Mouse (Mus musculus) neutrophil, adult 83 days (primary cell): ENCODE results near the gene 9430097D07Rik. TPM values are rescaled to one million over a fixed set of nuclear protein-coding genes. Genes with fewer than 3 reads are reported as not detected.

ENCODE experiments used
- total RNA-seq, 2 experiments: library from RNA; stranded (reverse); gene quantifications; one replicate each; pipeline ENCODE4 v1.2.4; 2023

9430097D07Rik gene
- total RNA-seq = not detected

GRCm38 (mm10) chr2:32575586-32576160, at the start of gene 9430097D07Rik:
TSS of gene 9430097D07Rik (minus strand) at chr2:32575684.

DNA sequence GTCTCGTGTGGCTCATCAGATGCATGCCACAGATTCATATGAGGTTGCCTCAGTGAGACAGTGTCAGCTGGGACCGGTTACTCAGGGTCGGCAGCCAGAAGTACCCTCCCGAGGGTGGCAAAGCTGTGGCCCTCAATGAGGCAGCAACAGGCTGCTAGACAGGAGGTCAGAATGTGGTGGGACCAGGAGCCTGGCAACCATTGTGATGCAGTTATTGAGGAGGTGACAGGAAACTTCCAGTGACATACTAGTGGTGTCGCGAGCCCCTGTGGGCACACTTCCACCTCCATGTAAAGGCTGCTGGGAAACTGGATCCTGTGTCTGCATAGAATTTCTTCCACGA, 46.0 kb upstream of the 9430097D07Rik start, which contains the start of gene Ak1:
Ak1 (plus strand) TSS at position 242 of the 343 bp plus-strand sequence.

GRCm38 (mm10) chr2:32599409-32599808, 23.9 kb upstream of the 9430097D07Rik start, which contains the start of gene St6galnac6:
TSS of gene St6galnac6 (plus strand) at chr2:32599709.

DNA sequence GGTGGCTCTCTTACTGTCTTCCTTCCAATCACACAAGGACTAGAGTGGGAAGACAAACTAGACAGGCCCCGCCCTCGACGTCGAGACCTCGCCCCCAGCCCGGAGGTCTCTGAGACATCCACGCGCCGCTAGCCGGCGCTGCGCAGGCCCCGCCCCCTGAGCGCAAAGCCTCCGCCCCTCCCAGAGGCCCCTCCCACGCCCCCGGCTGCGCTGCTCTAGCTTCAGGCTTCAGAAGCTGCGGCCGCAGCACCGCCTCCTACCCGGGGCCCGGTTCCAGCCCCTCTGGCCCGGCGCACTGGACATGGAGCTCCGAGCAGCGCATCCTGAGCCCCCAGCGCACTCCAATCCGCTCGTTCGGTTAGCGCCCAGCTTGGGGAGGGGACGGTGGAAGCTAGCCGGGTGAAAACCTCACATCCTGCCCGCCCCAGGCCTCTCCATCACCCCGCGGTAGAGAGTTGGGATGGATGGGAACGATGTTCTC, 11.4 kb upstream of the 9430097D07Rik start, which contains the start of gene St6galnac4:
St6galnac4 (plus strand) TSS at position 225 of the 481 bp plus-strand sequence.

GRCm38 (mm10) chr2:32574497-32574896, 987 bp downstream of the 9430097D07Rik start, which contains the start of gene Pip5kl1:
TSS of gene Pip5kl1 (plus strand) at chr2:32574797.

DNA sequence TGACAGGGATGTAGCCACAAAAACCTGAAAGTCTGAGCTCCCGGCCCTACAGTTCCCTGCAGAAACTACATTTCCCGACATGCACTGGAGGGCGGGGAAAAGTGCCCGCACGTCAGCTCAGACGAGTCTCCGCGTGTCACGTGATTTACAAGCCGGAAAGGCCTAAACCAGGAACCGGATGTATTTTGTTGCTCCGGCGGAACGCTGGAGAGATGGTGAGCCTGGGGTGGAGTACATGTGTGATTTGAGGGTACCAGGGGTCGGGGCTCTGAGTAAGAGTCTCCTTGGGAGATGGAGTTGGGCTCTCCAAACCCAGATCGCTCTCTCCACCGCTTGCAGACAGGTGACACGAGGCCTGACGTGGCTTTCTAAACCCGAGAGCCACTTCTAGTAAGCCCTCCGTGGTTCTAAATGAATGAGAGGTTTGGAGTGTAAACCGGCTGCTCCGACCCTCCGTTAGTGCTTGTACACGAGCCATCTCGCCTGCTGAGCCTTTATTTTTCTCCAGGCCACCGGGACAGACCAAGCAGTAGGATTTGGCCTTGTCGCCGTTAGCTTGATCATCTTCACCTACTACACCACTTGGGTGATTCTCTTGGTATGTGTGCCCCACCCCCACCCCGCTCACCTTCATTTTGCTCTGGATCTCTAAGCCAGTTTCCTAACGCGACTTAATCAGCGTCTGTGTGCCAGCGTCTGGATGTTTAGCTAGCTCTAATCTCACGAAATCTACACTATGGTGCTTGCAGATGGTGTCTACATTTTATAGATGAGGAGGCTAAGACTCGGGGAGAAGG, 4.6 kb downstream of the 9430097D07Rik start, which contains the start of gene Dpm2:
Dpm2 (plus strand) TSS at position 161 of the 797 bp plus-strand sequence.

DNA sequence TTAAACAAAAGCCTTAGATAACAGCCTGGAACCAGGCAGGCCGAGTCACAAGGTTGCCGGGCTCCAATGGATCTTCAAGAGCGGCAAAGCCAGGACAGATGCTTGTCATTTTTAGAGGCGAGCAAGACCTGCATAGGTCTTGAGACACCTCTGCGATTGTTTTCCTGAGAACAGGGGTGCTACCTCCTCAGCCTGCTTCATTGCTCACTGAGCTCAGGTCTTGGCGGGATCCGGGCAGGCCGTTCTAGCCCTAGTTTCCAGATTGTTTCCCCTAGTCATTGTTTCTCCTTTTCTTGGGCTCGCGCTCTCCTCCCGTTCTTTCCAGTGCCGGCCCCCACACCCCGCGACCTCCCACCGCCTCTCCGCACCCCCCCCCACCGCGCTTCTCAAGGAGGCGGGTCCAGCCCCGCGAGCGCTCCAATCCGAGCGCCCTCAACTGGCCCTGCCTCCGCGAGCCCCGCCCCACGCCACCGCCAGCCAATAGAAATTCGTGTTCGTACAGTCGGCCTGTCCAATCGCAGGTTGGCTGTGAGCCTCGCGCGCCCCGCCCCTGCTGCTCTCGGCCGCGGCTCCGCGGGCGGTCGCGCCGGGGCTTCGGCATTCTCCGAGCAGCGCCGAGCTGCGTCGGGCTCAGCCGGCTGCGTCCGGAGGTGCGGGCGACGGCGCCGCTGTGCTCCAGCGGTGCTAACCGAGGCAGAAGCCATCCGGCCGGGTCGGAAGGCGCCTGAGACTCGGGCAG, 40.6 kb downstream of the 9430097D07Rik start, which contains the start of gene Fam102a:
Fam102a (plus strand) TSS at position 600 of the 739 bp plus-strand sequence.

Other genes with a start within 250 kb of the 9430097D07Rik start
- gene Ciz1, start 223.4 kb downstream of the 9430097D07Rik start, total RNA-seq = 10 to 100 TPM; 75.1 to 90.9 TPM
- gene Dnm1, start 222.3 kb downstream of the 9430097D07Rik start, total RNA-seq = under 1 TPM; 0.13 to 0.33 TPM
- gene 1110008P14Rik, start 193.7 kb downstream of the 9430097D07Rik start, total RNA-seq = 10 to 100 TPM; 41.6 to 44.2 TPM
- gene Lcn2, start 187.4 kb downstream of the 9430097D07Rik start, total RNA-seq = 1,000 to 10,000 TPM; 9,162 to 9,449 TPM
- gene Ptges2, start 179.8 kb downstream of the 9430097D07Rik start, total RNA-seq = 10 to 100 TPM; 12.1 to 14.7 TPM
- 1 to 10 TPM; 3.9 to 5.4 TPM for gene Naif1, start 125.2 kb downstream of the 9430097D07Rik start, total RNA-seq
- gene Slc25a25, start 124.2 kb downstream of the 9430097D07Rik start, total RNA-seq = 10 to 100 TPM in 1 of 2 experiments, 1 to 10 TPM in 1; 9.8 to 13.1 TPM
- 10 to 100 TPM; 13.9 to 14.1 TPM for gene Fam102a, start 40.4 kb downstream of the 9430097D07Rik start, total RNA-seq
- gene Dpm2, start 4.8 kb downstream of the 9430097D07Rik start, total RNA-seq = 10 to 100 TPM; 49.9 to 51.1 TPM
- under 1 TPM; 0.77 to 0.96 TPM for gene Pip5kl1, start 887 bp downstream of the 9430097D07Rik start, total RNA-seq
- 10 to 100 TPM; 13.1 to 14.0 TPM for gene St6galnac4, start 11.4 kb upstream of the 9430097D07Rik start, total RNA-seq
- gene St6galnac6, start 24.0 kb upstream of the 9430097D07Rik start, total RNA-seq = 10 to 100 TPM; 14.3 to 19.2 TPM
- under 1 TPM; 0.59 to 0.71 TPM for gene Ak1, start 46.1 kb upstream of the 9430097D07Rik start, total RNA-seq
- 10 to 100 TPM; 11.2 to 14.1 TPM for gene Eng, start 70.9 kb upstream of the 9430097D07Rik start, total RNA-seq
- gene Fpgs, start 128.5 kb upstream of the 9430097D07Rik start, total RNA-seq = 10 to 100 TPM in 1 of 2 experiments, 1 to 10 TPM in 1; 8.6 to 14.7 TPM
- 100 to 1,000 TPM; 122 to 147 TPM for gene Cdk9, start 137.4 kb upstream of the 9430097D07Rik start, total RNA-seq
- gene Sh2d3c, start 145.4 kb upstream of the 9430097D07Rik start, total RNA-seq = 100 to 1,000 TPM; 210 to 224 TPM
- not detected for gene 6330409D20Rik, start 165.3 kb upstream of the 9430097D07Rik start, total RNA-seq
- gene Tor2a, start 181.6 kb upstream of the 9430097D07Rik start, total RNA-seq = 10 to 100 TPM; 17.1 to 21.4 TPM
- not detected for gene Ttc16, start 199.9 kb upstream of the 9430097D07Rik start, total RNA-seq
- gene Ptrh1, start 200.1 kb upstream of the 9430097D07Rik start, total RNA-seq = 1 to 10 TPM; 1.7 TPM
- not detected for gene Cfap157, start 208.7 kb upstream of the 9430097D07Rik start, total RNA-seq